Mouse (Mus musculus): Measurements from ENCODE around the gene Mast1.

DNA sequence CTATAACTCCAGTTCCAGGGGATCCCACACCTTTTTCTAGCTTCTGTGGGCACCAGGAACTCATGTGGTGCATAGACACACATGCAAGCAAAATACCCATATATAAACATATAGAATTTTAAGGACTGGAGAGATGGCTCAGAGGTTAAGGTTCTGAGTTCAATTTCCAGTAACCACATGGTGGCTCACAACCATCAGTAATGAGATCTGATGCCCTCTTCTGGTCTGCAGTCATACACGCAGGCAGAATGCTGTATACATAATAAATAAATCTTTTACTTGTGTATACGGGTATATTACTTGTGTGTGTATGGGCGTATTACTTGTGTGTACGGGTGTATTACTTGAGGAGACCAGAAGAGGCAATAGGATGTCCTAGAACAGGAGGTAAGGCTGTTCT is 26.8 kb upstream of the Mast1 start:
- TF ChIP-seq FLI1 (IDR thresholded peaks at IDR 0.05; ENCODE audit: low read length) (no peak), GATA1 (IDR thresholded peaks at IDR 0.05; ENCODE audit: borderline replicate concordance, low read length) (no peak)

All from megakaryocyte, embryonic 14.5 days (primary cell).